Mouse (Mus musculus) frontal cortex, adult 2 months (tissue): ENCODE results near the gene Slc16a11. TPM values are rescaled to one million over a fixed set of nuclear protein-coding genes. Genes with fewer than 3 reads are reported as not detected.

Experiments
- DNase-seq, 2 experiments: peaks; one replicate each; pipeline ENCODE4 v3.0.0; 2022; ENCODE audit warnings: low spot score in 1 of 2; ENCODE audit errors: extremely low spot score in 1 of 2
- polyA plus RNA-seq: library from polyadenylated mRNA; depleted of rRNA; stranded (reverse); fragments of >200 nt; gene quantifications from 2 replicates; pipeline ENCODE4 v1.2.3, GENCODE M21; 2012

The Slc16a11 gene
- polyA plus RNA-seq, 1 experiment = 48.3 TPM

GRCm38 (mm10) chr11:70223724-70224123, 11.2 kb downstream of the Slc16a11 start:
- no peak for DNase-seq

GRCm38 (mm10) chr11:70225798-70226601, 13.4 kb downstream of the Slc16a11 start:
- no peak for DNase-seq

GRCm38 (mm10) chr11:70226602-70226890, 14.0 kb downstream of the Slc16a11 start:
- DNase-seq = no peak

DNA sequence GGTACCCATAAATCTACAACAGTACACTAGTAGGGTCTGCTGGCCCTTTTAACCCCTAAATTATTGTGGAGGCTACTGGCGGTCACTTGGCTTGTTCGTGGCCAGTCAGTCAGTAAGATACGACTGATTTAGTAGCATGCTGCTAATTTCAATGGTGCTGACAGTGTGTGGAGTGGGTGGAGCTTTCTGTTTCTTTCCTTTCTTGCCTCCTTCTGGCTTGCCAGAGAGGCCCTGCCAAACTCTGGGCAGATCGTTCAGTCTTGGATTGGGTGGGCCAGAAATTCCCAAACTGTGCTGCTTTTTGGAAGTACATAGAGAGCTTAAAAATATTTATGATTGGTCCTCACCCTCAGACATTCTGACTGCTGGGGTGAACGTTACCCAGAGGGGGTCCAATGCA, 14.6 kb downstream of the Slc16a11 start:
- no peak for DNase-seq

DNA sequence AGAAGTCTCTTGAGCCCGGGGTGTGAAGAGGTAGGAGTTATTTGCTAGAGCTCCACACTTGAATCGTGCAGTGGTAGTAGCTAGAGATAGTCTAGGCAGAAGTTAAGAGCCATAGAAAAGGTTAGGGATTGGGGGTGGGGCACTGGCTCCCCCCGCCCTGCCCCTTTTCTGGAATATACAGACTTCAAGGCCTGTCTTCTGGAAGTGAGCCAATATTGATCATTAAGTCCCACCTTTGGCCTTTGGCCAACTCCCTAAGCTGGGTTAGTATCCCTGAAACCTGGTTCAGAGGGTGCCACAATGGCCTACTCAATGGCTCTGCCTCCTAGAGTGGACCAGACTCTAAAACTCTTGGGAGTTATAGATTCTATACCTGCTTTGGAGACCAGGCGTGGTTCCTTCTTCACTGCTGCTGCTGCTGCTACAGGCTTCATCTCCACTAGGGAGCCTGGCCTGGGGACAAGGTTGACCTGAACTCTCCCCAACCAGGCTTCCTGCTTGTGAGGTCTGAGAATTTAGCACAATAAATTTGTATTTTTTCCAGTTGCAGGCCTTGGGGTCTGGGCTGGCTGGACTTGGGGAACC, 15.2 kb downstream of the Slc16a11 start:
- no peak for DNase-seq

- peak in 1 of 2 experiments; percentile 88 for DNase-seq
These were observed 16.3 kb downstream of the Slc16a11 start for GRCm38 (mm10) chr11:70228828-70229227.

GRCm38 (mm10) chr11:70229260-70230010, 16.9 kb downstream of the Slc16a11 start, which contains the start of gene Bcl6b:
TSS of gene Bcl6b (minus strand) at chr11:70229798.
- DNase-seq = no peak

- DNase-seq = peak in 1 of 2 experiments; percentile 83
These were observed 17.7 kb downstream of the Slc16a11 start for GRCm38 (mm10) chr11:70230239-70230727.

- no peak for DNase-seq
These were observed 20.0 kb downstream of the Slc16a11 start for GRCm38 (mm10) chr11:70232546-70232945.

DNA sequence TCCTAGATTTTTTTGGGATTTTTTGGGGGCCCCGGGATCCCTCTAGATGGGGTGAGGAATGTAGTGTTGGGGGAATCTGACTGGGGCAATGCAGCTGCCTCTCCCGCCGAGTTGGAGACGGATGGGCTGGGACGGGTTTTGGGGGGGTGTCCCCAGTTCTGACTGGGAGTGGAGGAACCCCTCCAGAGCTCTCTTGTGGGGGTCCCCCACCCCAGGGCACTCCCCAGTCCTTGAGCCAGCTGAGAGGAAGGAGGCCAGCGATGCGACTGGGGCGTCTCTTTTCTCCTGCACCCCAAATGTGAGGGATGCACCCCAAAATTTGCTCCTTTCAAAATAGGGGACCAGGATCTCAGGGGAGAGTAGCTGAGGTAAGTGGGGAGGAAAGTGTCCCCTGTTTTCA, 20.5 kb downstream of the Slc16a11 start:
- no peak for DNase-seq

GRCm38 (mm10) chr11:70234037-70234436, 21.5 kb downstream of the Slc16a11 start:
- DNase-seq = no peak

DNA sequence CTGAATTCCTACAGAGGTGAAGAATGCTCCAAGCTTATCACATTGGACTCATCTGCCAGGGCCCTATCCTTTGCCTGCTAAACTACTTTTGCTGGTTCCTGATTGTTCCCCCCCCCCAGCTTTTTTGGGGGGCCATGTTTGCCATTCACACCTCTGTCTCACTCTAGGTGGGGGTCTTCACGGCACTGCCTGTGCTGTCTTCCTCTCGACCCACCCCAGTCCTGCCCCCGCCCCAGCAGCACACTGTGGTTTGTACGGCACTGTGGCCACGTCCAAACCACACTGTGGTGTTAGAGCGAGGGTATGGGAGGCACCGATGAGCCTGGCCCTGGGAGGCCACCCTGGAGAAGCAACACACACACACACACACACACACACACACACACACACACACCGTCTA, 21.9 kb downstream of the Slc16a11 start:
- no peak for DNase-seq

DNA sequence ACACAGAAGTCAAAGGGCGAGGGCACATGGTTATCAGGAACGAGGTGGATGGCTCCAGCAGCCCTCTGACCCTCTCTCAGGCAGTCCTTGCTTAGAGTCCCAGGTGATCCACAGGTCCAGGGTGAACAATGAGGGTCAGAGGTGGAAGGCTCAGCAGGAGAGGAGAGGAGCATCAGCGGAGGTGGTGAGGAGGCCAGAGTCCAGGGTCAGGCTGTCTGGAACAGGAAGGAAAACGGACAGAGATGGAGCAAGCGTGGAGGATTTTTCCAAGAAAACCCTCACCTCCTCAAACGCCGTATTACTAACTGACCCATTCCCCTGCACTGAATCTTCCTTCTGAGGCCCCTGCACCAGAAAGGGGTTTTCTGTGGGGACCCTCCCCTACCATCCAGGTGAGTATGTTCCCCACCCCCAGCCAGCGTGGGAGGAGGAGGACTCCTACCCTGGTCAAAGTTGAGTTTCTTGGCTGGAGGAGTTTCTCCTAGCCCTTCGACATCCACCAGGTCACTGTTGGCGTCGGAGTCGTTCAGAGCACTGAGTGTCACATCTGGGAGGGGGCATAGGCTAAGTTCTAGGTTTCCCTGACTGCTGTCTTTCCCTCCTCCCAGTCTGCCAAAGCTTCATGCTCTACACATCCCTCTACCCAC, 22.8 kb downstream of the Slc16a11 start:
- DNase-seq = no peak

DNA sequence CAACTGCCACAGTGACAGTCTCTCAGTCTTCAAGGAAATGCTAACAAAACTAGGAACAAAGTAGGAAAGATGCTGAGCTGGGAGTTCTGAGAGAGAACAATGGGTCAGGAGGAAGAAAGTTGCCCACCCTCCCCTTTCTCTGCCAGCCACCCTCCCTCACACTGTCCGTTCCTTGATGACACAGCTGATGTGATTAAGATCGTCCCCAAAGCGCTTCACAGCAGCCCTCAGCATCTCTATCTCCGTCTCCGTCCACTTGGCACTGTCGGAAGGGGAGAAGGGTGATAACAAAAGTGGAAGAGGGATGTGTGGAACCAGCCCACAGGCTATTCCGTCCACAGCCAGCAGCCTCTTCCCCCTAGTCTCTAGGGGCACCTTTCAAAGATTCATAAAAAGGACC, 24.2 kb downstream of the Slc16a11 start:
- DNase-seq = no peak

- peak; percentile 93 to 98 for DNase-seq
These were observed 25.1 kb downstream of the Slc16a11 start, which contains the start of gene 0610010K14Rik for GRCm38 (mm10) chr11:70237457-70238167. TSS of gene 0610010K14Rik (minus strand) at chr11:70237914.

GRCm38 (mm10) chr11:70238591-70239440, 26.3 kb downstream of the Slc16a11 start:
- no peak for DNase-seq

GRCm38 (mm10) chr11:70239541-70240279, 27.2 kb downstream of the Slc16a11 start, which contains the start of the genes Gm21988 and Rnasek:
TSS of gene Gm21988 (minus strand) at chr11:70239830.
TSS of gene Rnasek (minus strand) at chr11:70239842.
- DNase-seq = peak; percentile 74 to 87

DNA sequence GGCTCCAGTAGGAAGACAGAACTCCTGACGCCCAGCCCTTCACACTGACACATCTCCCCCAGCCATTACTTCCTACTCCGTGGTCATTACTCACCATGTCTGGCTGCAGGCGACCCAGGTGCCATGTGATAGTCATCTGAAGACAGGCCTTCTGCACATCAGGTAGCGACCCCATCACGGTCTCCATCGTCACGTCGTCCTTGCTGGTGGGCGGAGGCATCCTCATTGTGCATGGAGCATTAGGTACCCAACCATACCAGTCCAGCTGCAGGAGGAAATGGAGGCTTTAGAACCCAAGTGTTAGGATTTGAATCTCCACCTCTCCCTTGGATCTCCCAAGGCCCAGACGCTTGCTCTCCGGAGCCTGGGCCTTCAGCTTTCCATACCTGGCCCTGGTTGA, 30.0 kb downstream of the Slc16a11 start:
- no peak for DNase-seq
